Mouse (Mus musculus): ENCODE results near the gene Rsph3a. TPM values are rescaled to one million over a fixed set of nuclear protein-coding genes. Genes with fewer than 3 reads are reported as not detected.
"Not testable (repeated sequence)": the region's sequence is repeated elsewhere in the genome, so short reads cannot be mapped to it uniquely, and the experiment has no call there.

Rsph3a gene
- total and polyA plus RNA-seq, 3 experiments = 9.9 to 23.7 (median 17.8) TPM

GRCm38 (mm10) chr17:8003248-8003647 lies 57.8 kb downstream of the Rsph3a start:
- H3K9ac ChIP-seq (ENCODE audit: insufficient read depth, low read depth); H3K4me3 ChIP-seq (replicated peaks in 1 of 3; ENCODE audit: low read depth in 2 of 3, low read length in 2 of 3, poor library complexity in 1 of 3); dilution Hi-C loops (cut with MboI; ENCODE audit: extremely low pct_ligation_motif_present, extremely low pct_unique_long_range_greater_than_20kb, low sequenced_read_pairs); in situ Hi-C loops (cut with MboI; ENCODE audit: low pct_ligation_motif_present, low pct_unique_long_range_greater_than_20kb, low sequenced_read_pairs); DNase-seq (ENCODE audit: extremely low read depth); H3K4me1 ChIP-seq (ENCODE audit: control insufficient read depth in 1 of 2, insufficient read depth in 2 of 2); H3K36me3 ChIP-seq (replicated peaks in 1 of 2; ENCODE audit: control insufficient read depth in 1 of 2, insufficient read depth in 1 of 2, low read length in 1 of 2); H3K79me2 ChIP-seq (replicated peaks; ENCODE audit: control insufficient read depth, extremely low read depth, insufficient read depth, poor library complexity, severe bottlenecking); H3K27me3 ChIP-seq (replicated peaks); H3K4me2 ChIP-seq (ENCODE audit: insufficient read depth, low read depth, poor library complexity, severe bottlenecking); H3K9me3 ChIP-seq (replicated peaks; ENCODE audit: low read length); H3K27ac ChIP-seq (ENCODE audit: insufficient read depth, low read depth): not testable (repeated sequence)

GRCm38 (mm10) chr17:8006771-8007170 lies 61.4 kb downstream of the Rsph3a start:
- H3K79me2 ChIP-seq (replicated peaks; ENCODE audit: control insufficient read depth, extremely low read depth, insufficient read depth, poor library complexity, severe bottlenecking); DNase-seq (ENCODE audit: extremely low read depth); H3K27ac ChIP-seq (ENCODE audit: insufficient read depth, low read depth); H3K9me3 ChIP-seq (replicated peaks; ENCODE audit: low read length); H3K4me3 ChIP-seq (replicated peaks in 1 of 3; ENCODE audit: low read depth in 2 of 3, low read length in 2 of 3, poor library complexity in 1 of 3); in situ Hi-C loops (cut with MboI; ENCODE audit: low pct_ligation_motif_present, low pct_unique_long_range_greater_than_20kb, low sequenced_read_pairs); H3K4me1 ChIP-seq (ENCODE audit: control insufficient read depth in 1 of 2, insufficient read depth in 2 of 2); H3K4me2 ChIP-seq (ENCODE audit: insufficient read depth, low read depth, poor library complexity, severe bottlenecking); H3K9ac ChIP-seq (ENCODE audit: insufficient read depth, low read depth); H3K36me3 ChIP-seq (replicated peaks in 1 of 2; ENCODE audit: control insufficient read depth in 1 of 2, insufficient read depth in 1 of 2, low read length in 1 of 2); H3K27me3 ChIP-seq (replicated peaks); dilution Hi-C loops (cut with MboI; ENCODE audit: extremely low pct_ligation_motif_present, extremely low pct_unique_long_range_greater_than_20kb, low sequenced_read_pairs): not testable (repeated sequence)

- H3K4me2 ChIP-seq (ENCODE audit: insufficient read depth, low read depth, poor library complexity, severe bottlenecking); H3K27ac ChIP-seq (ENCODE audit: insufficient read depth, low read depth); H3K4me3 ChIP-seq (replicated peaks in 1 of 3; ENCODE audit: low read depth in 2 of 3, low read length in 2 of 3, poor library complexity in 1 of 3); H3K9me3 ChIP-seq (replicated peaks; ENCODE audit: low read length); dilution Hi-C loops (cut with MboI; ENCODE audit: extremely low pct_ligation_motif_present, extremely low pct_unique_long_range_greater_than_20kb, low sequenced_read_pairs); H3K27me3 ChIP-seq (replicated peaks); H3K36me3 ChIP-seq (replicated peaks in 1 of 2; ENCODE audit: control insufficient read depth in 1 of 2, insufficient read depth in 1 of 2, low read length in 1 of 2); H3K9ac ChIP-seq (ENCODE audit: insufficient read depth, low read depth); DNase-seq (ENCODE audit: extremely low read depth); H3K79me2 ChIP-seq (replicated peaks; ENCODE audit: control insufficient read depth, extremely low read depth, insufficient read depth, poor library complexity, severe bottlenecking); H3K4me1 ChIP-seq (ENCODE audit: control insufficient read depth in 1 of 2, insufficient read depth in 2 of 2); in situ Hi-C loops (cut with MboI; ENCODE audit: low pct_ligation_motif_present, low pct_unique_long_range_greater_than_20kb, low sequenced_read_pairs): not testable (repeated sequence)
These were observed 64.2 kb downstream of the Rsph3a start for GRCm38 (mm10) chr17:8009565-8009964.

GRCm38 (mm10) chr17:8013974-8014373 lies 68.6 kb downstream of the Rsph3a start:
- dilution Hi-C loops (cut with MboI; ENCODE audit: extremely low pct_ligation_motif_present, extremely low pct_unique_long_range_greater_than_20kb, low sequenced_read_pairs); H3K4me2 ChIP-seq (ENCODE audit: insufficient read depth, low read depth, poor library complexity, severe bottlenecking); H3K79me2 ChIP-seq (replicated peaks; ENCODE audit: control insufficient read depth, extremely low read depth, insufficient read depth, poor library complexity, severe bottlenecking); DNase-seq (ENCODE audit: extremely low read depth); H3K36me3 ChIP-seq (replicated peaks in 1 of 2; ENCODE audit: control insufficient read depth in 1 of 2, insufficient read depth in 1 of 2, low read length in 1 of 2); H3K27me3 ChIP-seq (replicated peaks); H3K4me3 ChIP-seq (replicated peaks in 1 of 3; ENCODE audit: low read depth in 2 of 3, low read length in 2 of 3, poor library complexity in 1 of 3); H3K9ac ChIP-seq (ENCODE audit: insufficient read depth, low read depth); in situ Hi-C loops (cut with MboI; ENCODE audit: low pct_ligation_motif_present, low pct_unique_long_range_greater_than_20kb, low sequenced_read_pairs); H3K27ac ChIP-seq (ENCODE audit: insufficient read depth, low read depth); H3K4me1 ChIP-seq (ENCODE audit: control insufficient read depth in 1 of 2, insufficient read depth in 2 of 2); H3K9me3 ChIP-seq (replicated peaks; ENCODE audit: low read length): not testable (repeated sequence)

GRCm38 (mm10) chr17:8022675-8023074 lies 77.3 kb downstream of the Rsph3a start:
- H3K9me3 ChIP-seq (replicated peaks; ENCODE audit: low read length); H3K27me3 ChIP-seq (replicated peaks); dilution Hi-C loops (cut with MboI; ENCODE audit: extremely low pct_ligation_motif_present, extremely low pct_unique_long_range_greater_than_20kb, low sequenced_read_pairs); H3K4me1 ChIP-seq (ENCODE audit: control insufficient read depth in 1 of 2, insufficient read depth in 2 of 2); H3K79me2 ChIP-seq (replicated peaks; ENCODE audit: control insufficient read depth, extremely low read depth, insufficient read depth, poor library complexity, severe bottlenecking); DNase-seq (ENCODE audit: extremely low read depth); H3K36me3 ChIP-seq (replicated peaks in 1 of 2; ENCODE audit: control insufficient read depth in 1 of 2, insufficient read depth in 1 of 2, low read length in 1 of 2); in situ Hi-C loops (cut with MboI; ENCODE audit: low pct_ligation_motif_present, low pct_unique_long_range_greater_than_20kb, low sequenced_read_pairs); H3K4me3 ChIP-seq (replicated peaks in 1 of 3; ENCODE audit: low read depth in 2 of 3, low read length in 2 of 3, poor library complexity in 1 of 3); H3K27ac ChIP-seq (ENCODE audit: insufficient read depth, low read depth); H3K4me2 ChIP-seq (ENCODE audit: insufficient read depth, low read depth, poor library complexity, severe bottlenecking); H3K9ac ChIP-seq (ENCODE audit: insufficient read depth, low read depth): not testable (repeated sequence)

- H3K27ac ChIP-seq (ENCODE audit: insufficient read depth, low read depth); H3K4me3 ChIP-seq (replicated peaks in 1 of 3; ENCODE audit: low read depth in 2 of 3, low read length in 2 of 3, poor library complexity in 1 of 3); dilution Hi-C loops (cut with MboI; ENCODE audit: extremely low pct_ligation_motif_present, extremely low pct_unique_long_range_greater_than_20kb, low sequenced_read_pairs); H3K9ac ChIP-seq (ENCODE audit: insufficient read depth, low read depth); H3K9me3 ChIP-seq (replicated peaks; ENCODE audit: low read length); in situ Hi-C loops (cut with MboI; ENCODE audit: low pct_ligation_motif_present, low pct_unique_long_range_greater_than_20kb, low sequenced_read_pairs); DNase-seq (ENCODE audit: extremely low read depth); H3K4me2 ChIP-seq (ENCODE audit: insufficient read depth, low read depth, poor library complexity, severe bottlenecking); H3K36me3 ChIP-seq (replicated peaks in 1 of 2; ENCODE audit: control insufficient read depth in 1 of 2, insufficient read depth in 1 of 2, low read length in 1 of 2); H3K79me2 ChIP-seq (replicated peaks; ENCODE audit: control insufficient read depth, extremely low read depth, insufficient read depth, poor library complexity, severe bottlenecking); H3K27me3 ChIP-seq (replicated peaks); H3K4me1 ChIP-seq (ENCODE audit: control insufficient read depth in 1 of 2, insufficient read depth in 2 of 2): not testable (repeated sequence)
These were observed 82.2 kb downstream of the Rsph3a start for GRCm38 (mm10) chr17:8027475-8028168.

All from CH12.LX (cell line).